Mouse (Mus musculus) kidney, adult 2 months (tissue): ENCODE measurements around the gene Fbxw10. TPM values are rescaled to one million over a fixed set of nuclear protein-coding genes. Genes with fewer than 3 reads are reported as not detected.

ENCODE experiments used
- DNase-seq: peaks from one replicate; pipeline ENCODE4 v3.0.0; 2021
- H3K27ac ChIP-seq: fragments of 200-500 bp; 2 replicates; pipeline ENCODE4 v1.5.1; 2012; ENCODE audit warnings: low read depth, low read length, control low read depth, inconsistent platforms; ENCODE audit not compliant: insufficient read depth
- H3K27me3 ChIP-seq: fragments of 200-500 bp; replicated peaks from 2 replicates; pipeline ENCODE4 v1.6.1; 2012; ENCODE audit warnings: mild to moderate bottlenecking, moderate library complexity, low read length, inconsistent platforms; ENCODE audit not compliant: control insufficient read depth, insufficient read depth
- H3K36me3 ChIP-seq: fragments of 200-500 bp; 2 replicates; pipeline ENCODE4 v1.6.1; 2012; ENCODE audit warnings: mild to moderate bottlenecking, moderate library complexity, low read length, inconsistent platforms; ENCODE audit not compliant: control insufficient read depth, insufficient read depth
- H3K4me1 ChIP-seq: fragments of 200-500 bp; 2 replicates; pipeline ENCODE4 v1.6.1; 2011; ENCODE audit warnings: low read length; ENCODE audit not compliant: control insufficient read depth, insufficient read depth
- H3K4me3 ChIP-seq: fragments of 200-500 bp; 2 replicates; pipeline ENCODE4 v1.5.1; 2011; ENCODE audit warnings: mild to moderate bottlenecking, low read depth, low read length, control low read depth; ENCODE audit not compliant: insufficient read depth
- CTCF ChIP-seq: fragments of 200-500 bp; conservative IDR thresholded peaks from 2 replicates; pipeline ENCODE4 v1.5.1; 2011; ENCODE audit warnings: low read depth, mild to moderate bottlenecking, control low read depth, low read length, moderate library complexity, mixed read lengths; ENCODE audit not compliant: insufficient read depth, insufficient read length
- POLR2A ChIP-seq: fragments of 200-500 bp; IDR thresholded peaks from one replicate; pipeline ENCODE4 v1.6.1; 2011; ENCODE audit warnings: low read depth, low read length, control low read depth
- WGBS: fragments of 180-500 bp; shearing (Covaris S2); methylation state at CpG from one replicate; pipeline ENCODE4 v1.1.7; 2018; 5-methylcytosine and 5-hydroxymethylcytosine counted together
- polyA plus RNA-seq: library from polyadenylated mRNA; depleted of rRNA; stranded (reverse); fragments of >200 nt; gene quantifications from 2 replicates; pipeline ENCODE4 v1.2.3, GENCODE M21; 2012; rRNA removed

Gene Fbxw10
- polyA plus RNA-seq, 1 experiment: 0.30 TPM

GRCm38 (mm10) chr11:62919946-62920742, 73.3 kb downstream of the Fbxw10 start:
- 50% methylated on average over 6 of the region's 6 CpGs for WGBS
- H3K4me3 ChIP-seq: no peak overlapping the region
- no peak overlapping the region for H3K27ac ChIP-seq
- peaks cover 2% of the 10 kb centered on the region; the same call in 1 of the 2 replicates for H3K4me1 ChIP-seq
- no peak for DNase-seq
- no peaks in the 10 kb centered on the region for H3K36me3 ChIP-seq
- TF ChIP-seq POLR2A: no peak
- no peaks in the 10 kb centered on the region for H3K27me3 ChIP-seq

- peaks cover 2% of the 10 kb centered on the region; the same call in 1 of the 2 replicates for H3K4me1 ChIP-seq
- no peak for DNase-seq
- H3K36me3 ChIP-seq: no peaks in the 10 kb centered on the region
- WGBS: 11% methylated on average over 6 of the region's 6 CpGs
- TF ChIP-seq CTCF (no peak), POLR2A (no peak)
- H3K27me3 ChIP-seq: no peaks in the 10 kb centered on the region
- H3K27ac ChIP-seq: no peak overlapping the region
- H3K4me3 ChIP-seq: peak overlapping the region; percentile 33
Observed at GRCm38 (mm10) chr11:62920743-62921050, 73.8 kb downstream of the Fbxw10 start.

- peak overlapping the region; percentile 33 for H3K4me3 ChIP-seq
- 20% methylated on average over 25 of the region's 25 CpGs for WGBS
- peak; percentile 93 for DNase-seq
Observed at GRCm38 (mm10) chr11:62921052-62921977, 74.4 kb downstream of the Fbxw10 start.

GRCm38 (mm10) chr11:62924091-62924761, 77.4 kb downstream of the Fbxw10 start:
- WGBS: 78% methylated on average over 6 of the region's 6 CpGs
- Histone ChIP-seq H3K4me3 (no peak overlapping the region), H3K27ac (no peak overlapping the region), H3K4me1 (peaks cover 2% of the 10 kb centered on the region; the same call in 1 of the 2 replicates), H3K36me3 (no peaks in the 10 kb centered on the region), H3K27me3 (no peaks in the 10 kb centered on the region)
- TF ChIP-seq CTCF (no peak), POLR2A (no peak)
- no peak for DNase-seq

More at GRCm38 (mm10) chr11:62921052-62921977, 74.4 kb downstream of the Fbxw10 start:
- Histone ChIP-seq H3K4me1 (peaks cover 2% of the 10 kb centered on the region; the same call in 1 of the 2 replicates), H3K27ac (peak overlapping the region; percentile 14), H3K27me3 (no peaks in the 10 kb centered on the region), H3K36me3 (no peaks in the 10 kb centered on the region)
- TF ChIP-seq CTCF: peak; percentile 90
- TF ChIP-seq POLR2A: no peak

Other genes starting within 250 kb of the Fbxw10 start
- 7.8 and 8.0 TPM in 2 replicates for gene Lrrc75a, start 198.5 kb upstream of the Fbxw10 start, polyA plus RNA-seq
- gene Mmgt2, start 198.4 kb upstream of the Fbxw10 start, polyA plus RNA-seq: 24.0 and 33.1 TPM in 2 replicates
- gene Zfp287, start 115.2 kb upstream of the Fbxw10 start, polyA plus RNA-seq: 1.2 TPM in 2 replicates
- gene Gm10428, start 94.0 kb upstream of the Fbxw10 start, polyA plus RNA-seq: not detected in 2 replicates
- gene Zfp286, start 57.6 kb upstream of the Fbxw10 start, polyA plus RNA-seq: 0.42 and 0.83 TPM in 2 replicates
- gene Trim16, start 26.8 kb upstream of the Fbxw10 start, polyA plus RNA-seq: 2.9 and 3.7 TPM in 2 replicates
- gene Tvp23b, start 32.4 kb downstream of the Fbxw10 start, polyA plus RNA-seq: 21.3 and 26.1 TPM in 2 replicates
- gene Cdrt4, start 104.1 kb downstream of the Fbxw10 start, polyA plus RNA-seq: 0.14 TPM in 1 of 2 replicates, not detected in the other
- not detected in 2 replicates for gene Tekt3, start 214.6 kb downstream of the Fbxw10 start, polyA plus RNA-seq